Mouse (Mus musculus) stomach, embryonic 15.5 days (tissue): Measurements from ENCODE around the gene 4930407I10Rik. TPM values are rescaled to one million over a fixed set of nuclear protein-coding genes. Genes with fewer than 3 reads are reported as not detected.

Source experiments
- ATAC-seq: fragments of 200-750 bp; cut with Nextera tagmentation; 2 replicates; pipeline ENCODE4 v1.8.0; 2017; ENCODE audit warnings: low read depth, moderate number of reproducible peaks, moderate TSS enrichment; ENCODE audit not compliant: insufficient read depth, low FRiP score
- H3K27ac ChIP-seq: fragments of 300-500 bp; sonication (generic); 2 replicates; pipeline ENCODE4 v1.5.1; 2015; ENCODE audit warnings: mild to moderate bottlenecking, inconsistent platforms
- H3K27me3 ChIP-seq: fragments of 300-500 bp; sonication (generic); replicated peaks from 2 replicates; pipeline ENCODE4 v1.6.1; 2015; ENCODE audit warnings: inconsistent platforms
- H3K36me3 ChIP-seq: fragments of 300-500 bp; sonication (generic); 2 replicates; pipeline ENCODE4 v1.6.1; 2015; ENCODE audit warnings: inconsistent platforms
- H3K4me1 ChIP-seq: fragments of 300-500 bp; sonication (generic); 2 replicates; pipeline ENCODE4 v1.6.1; 2015; ENCODE audit warnings: inconsistent platforms
- H3K4me2 ChIP-seq: fragments of 300-500 bp; sonication (generic); 2 replicates; pipeline ENCODE4 v1.6.1; 2015; ENCODE audit warnings: mild to moderate bottlenecking, inconsistent platforms
- H3K4me3 ChIP-seq: fragments of 300-500 bp; sonication (generic); replicated peaks from 2 replicates; pipeline ENCODE4 v1.5.1; 2015; ENCODE audit warnings: inconsistent platforms
- H3K9ac ChIP-seq: fragments of 300-500 bp; sonication (generic); 2 replicates; pipeline ENCODE4 v1.6.1; 2015; ENCODE audit warnings: inconsistent platforms
- H3K9me3 ChIP-seq: fragments of 300-500 bp; sonication (generic); 2 replicates; pipeline ENCODE4 v1.6.1; 2016; ENCODE audit warnings: inconsistent platforms
- WGBS: fragments of 180-500 bp; shearing (Covaris S2); methylation state at CpG from one replicate; pipeline ENCODE4 v1.1.7; 2015; 5-methylcytosine and 5-hydroxymethylcytosine counted together
- polyA plus RNA-seq: library from polyadenylated mRNA; unstranded; fragments of >200 nt; fragmentation: Nextera tagmentation; extraction: Ambion mirVana; gene quantifications from 2 replicates; pipeline ENCODE4 v1.2.1, GENCODE M21; 2015

4930407I10Rik gene
- polyA plus RNA-seq, 1 experiment from 2014 or later = not detected

DNA sequence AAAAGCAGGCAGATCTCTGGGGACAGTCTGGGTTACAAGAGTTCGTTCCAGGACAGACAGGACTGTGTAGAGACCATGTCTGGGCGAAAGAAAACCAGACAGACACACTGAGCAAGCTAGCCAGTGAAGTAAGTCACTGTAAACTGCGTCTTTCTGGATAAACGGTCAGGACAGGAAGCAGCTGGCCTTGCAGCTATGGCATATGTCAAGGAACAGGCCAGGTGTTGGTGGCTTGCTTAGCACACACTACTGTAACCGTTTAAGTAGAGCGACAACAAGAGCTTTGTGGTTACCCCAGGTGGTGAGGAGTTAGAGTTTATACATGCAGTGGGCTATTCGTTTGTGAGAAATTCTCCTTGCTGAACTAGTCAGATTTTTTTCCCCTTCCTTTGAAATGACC, 31.2 kb upstream of the 4930407I10Rik start:
- H3K36me3 ChIP-seq = peaks cover 43% of the 10 kb centered on the region

DNA sequence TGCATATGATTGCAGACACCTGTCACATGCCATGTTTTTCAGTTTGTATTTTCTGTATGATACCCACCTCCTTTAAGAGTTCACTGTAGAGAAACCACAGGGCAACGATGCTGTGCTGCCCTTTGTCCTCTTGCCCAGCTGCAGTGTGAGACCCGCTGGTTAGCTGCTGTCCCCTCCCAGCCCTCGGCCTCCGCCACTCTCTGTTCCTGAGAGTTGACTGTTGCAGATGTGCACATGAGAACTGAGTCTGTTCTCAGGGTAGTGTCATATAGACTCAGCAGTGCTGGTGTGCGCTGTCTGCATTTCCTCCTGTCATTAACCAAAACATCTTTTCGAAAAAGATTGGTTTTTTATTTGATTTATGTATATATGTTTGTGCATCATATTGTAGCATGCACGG, 26.6 kb upstream of the 4930407I10Rik start:
- Histone ChIP-seq H3K9me3 (no peaks in the 10 kb centered on the region), H3K4me3 (no peak overlapping the region), H3K27me3 (no peaks in the 10 kb centered on the region), H3K36me3 (peaks cover 24% of the 10 kb centered on the region), H3K4me1 (no peaks in the 10 kb centered on the region), H3K27ac (no peak overlapping the region), H3K4me2 (no peak overlapping the region), H3K9ac (no peak overlapping the region)
- no peak for ATAC-seq
- 93% methylated on average over 7 of the region's 7 CpGs for WGBS

More for the DNA sequence above, 31.2 kb upstream of the 4930407I10Rik start:
- H3K4me2 ChIP-seq = no peak overlapping the region
- H3K4me3 ChIP-seq = no peak overlapping the region
- H3K27me3 ChIP-seq = no peaks in the 10 kb centered on the region
- 79% methylated on average over 7 of the region's 7 CpGs for WGBS
- H3K9me3 ChIP-seq = no peaks in the 10 kb centered on the region
- H3K4me1 ChIP-seq = no peaks in the 10 kb centered on the region
- H3K27ac ChIP-seq = no peak overlapping the region
- ATAC-seq = no peak
- no peak overlapping the region for H3K9ac ChIP-seq

GRCm38 (mm10) chr15:82033762-82034161, 25.2 kb upstream of the 4930407I10Rik start, which contains the start of gene Desi1:
Desi1 (minus strand) TSS chr15:82033862.
- Histone ChIP-seq H3K4me2 (no peak within 1 kb of the TSS), H3K27ac (no peak within 1 kb of the TSS), H3K27me3 (no peaks in the 10 kb centered on the region), H3K4me3 (no peak within 1 kb of the TSS), H3K36me3 (peaks cover 29% of the 10 kb centered on the region), H3K9me3 (no peaks in the 10 kb centered on the region), H3K9ac (no peak within 1 kb of the TSS), H3K4me1 (no peaks in the 10 kb centered on the region)
- WGBS = 91% methylated on average over 4 of the region's 4 CpGs
- ATAC-seq = no peak

DNA sequence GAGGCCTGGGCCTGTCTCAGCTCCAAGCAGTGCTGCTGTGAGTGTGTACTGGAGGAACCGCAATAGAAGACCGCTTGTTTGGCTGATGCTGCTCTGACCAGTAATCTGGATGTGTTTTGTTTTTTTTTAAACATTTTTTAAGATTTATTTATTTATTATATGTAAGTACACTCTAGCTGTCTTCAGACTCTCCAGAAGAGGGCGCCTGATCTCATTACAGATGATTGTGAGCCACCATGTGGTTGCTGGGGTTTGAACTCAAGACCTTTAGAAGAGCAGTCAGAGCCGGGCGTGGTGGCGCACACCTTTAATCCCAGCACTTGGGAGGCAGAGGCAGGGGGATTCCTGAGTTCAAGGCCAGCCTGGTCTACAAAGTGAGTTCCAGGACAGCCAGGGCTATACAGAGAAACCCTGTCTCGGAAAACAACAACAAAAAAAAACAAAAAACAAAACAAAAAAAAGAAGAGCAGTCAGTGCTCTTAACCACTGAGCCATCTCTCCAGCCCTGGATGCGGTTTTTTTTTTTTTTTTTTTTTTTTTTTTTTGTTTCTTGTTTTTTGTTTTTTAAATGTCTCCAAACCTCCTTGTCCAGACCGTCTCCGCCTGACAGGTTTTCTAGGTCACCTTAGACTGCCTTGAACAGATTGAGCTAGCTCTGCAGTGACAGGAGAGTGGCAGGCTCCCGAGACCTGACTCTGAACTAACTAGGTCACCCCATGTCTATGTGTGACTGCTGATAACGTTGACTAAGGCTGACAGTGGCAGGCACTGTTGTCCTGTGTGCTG, 22.9 kb upstream of the 4930407I10Rik start:
- WGBS = 81% methylated on average over 12 of the region's 12 CpGs
- H3K4me2 ChIP-seq = no peak overlapping the region
- no peak for ATAC-seq
- H3K4me1 ChIP-seq = no peaks in the 10 kb centered on the region
- H3K9ac ChIP-seq = no peak overlapping the region
- no peaks in the 10 kb centered on the region for H3K27me3 ChIP-seq
- no peak overlapping the region for H3K27ac ChIP-seq
- H3K9me3 ChIP-seq = no peaks in the 10 kb centered on the region
- H3K4me3 ChIP-seq = no peak overlapping the region
- H3K36me3 ChIP-seq = peaks cover 41% of the 10 kb centered on the region

DNA sequence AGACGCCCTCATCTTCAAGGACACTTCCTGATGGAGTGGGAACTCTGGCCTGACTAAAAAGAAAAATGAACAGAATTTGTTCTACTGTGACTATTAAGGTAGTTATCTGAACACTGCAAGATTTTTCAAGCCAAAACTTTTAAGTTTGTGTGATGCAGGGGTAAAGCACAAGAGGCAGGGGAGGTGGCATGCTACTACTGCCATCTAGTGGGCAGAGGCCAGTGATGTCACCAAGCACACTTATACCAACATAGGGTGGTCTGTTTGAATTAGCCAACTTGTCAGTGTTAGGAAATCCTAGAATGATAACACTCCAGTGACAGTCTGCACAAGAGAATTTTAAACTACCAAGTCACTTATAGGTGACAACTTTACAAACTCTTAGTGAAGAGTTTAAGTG, 18.3 kb upstream of the 4930407I10Rik start:
- no peak for ATAC-seq

DNA sequence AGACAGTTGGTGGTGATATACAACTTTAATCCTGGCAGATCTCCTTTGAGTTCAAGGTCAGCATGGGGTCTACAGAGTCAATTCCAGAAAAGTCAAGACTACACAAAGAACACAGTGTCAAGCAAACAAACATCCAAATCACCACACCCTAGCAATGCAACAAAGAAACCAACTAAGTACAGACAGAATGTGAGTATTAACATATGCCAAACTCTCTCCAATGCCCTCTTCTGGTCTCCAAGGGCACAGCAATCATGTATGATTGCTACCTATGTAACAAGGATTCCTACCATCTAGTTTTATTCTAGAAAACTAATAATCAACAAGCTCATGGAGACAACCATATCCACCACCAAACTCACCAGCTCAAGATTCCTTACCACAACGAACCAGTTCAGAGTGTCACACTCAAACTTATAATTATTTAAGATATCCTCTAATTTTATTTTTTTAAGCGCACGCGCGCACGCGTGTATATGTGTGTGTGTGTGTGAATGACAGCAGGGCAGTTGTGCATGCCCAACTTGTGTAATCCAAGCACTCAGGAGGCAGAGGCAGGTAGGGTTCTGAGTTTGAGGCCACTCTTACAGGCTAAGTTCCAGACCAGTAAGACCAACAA, 14.7 kb upstream of the 4930407I10Rik start:
- 98% methylated on average over 7 of the region's 7 CpGs for WGBS
- peaks cover 25% of the 10 kb centered on the region for H3K36me3 ChIP-seq
- no peak overlapping the region for H3K9ac ChIP-seq
- peaks cover 9% of the 10 kb centered on the region; the same call in 1 of the 2 replicates for H3K4me1 ChIP-seq
- no peaks in the 10 kb centered on the region for H3K9me3 ChIP-seq
- no peak overlapping the region for H3K4me3 ChIP-seq
- H3K4me2 ChIP-seq = no peak overlapping the region
- no peak overlapping the region for H3K27ac ChIP-seq
- H3K27me3 ChIP-seq = no peaks in the 10 kb centered on the region
- no peak for ATAC-seq

More for the DNA sequence above, 18.3 kb upstream of the 4930407I10Rik start:
- Histone ChIP-seq H3K36me3 (peaks cover 43% of the 10 kb centered on the region), H3K4me3 (no peak overlapping the region), H3K9me3 (no peaks in the 10 kb centered on the region), H3K4me2 (no peak overlapping the region), H3K27me3 (no peaks in the 10 kb centered on the region), H3K4me1 (no peaks in the 10 kb centered on the region; the same call in 1 of the 2 replicates), H3K27ac (no peak overlapping the region), H3K9ac (no peak overlapping the region)
- WGBS = 95% methylated on average over 1 of the region's 1 CpGs

GRCm38 (mm10) chr15:82046246-82046891, 12.6 kb upstream of the 4930407I10Rik start:
- no peaks in the 10 kb centered on the region for H3K27me3 ChIP-seq
- peak overlapping the region; percentile 94 for H3K27ac ChIP-seq
- 1% methylated on average over 26 of the region's 26 CpGs for WGBS

DNA sequence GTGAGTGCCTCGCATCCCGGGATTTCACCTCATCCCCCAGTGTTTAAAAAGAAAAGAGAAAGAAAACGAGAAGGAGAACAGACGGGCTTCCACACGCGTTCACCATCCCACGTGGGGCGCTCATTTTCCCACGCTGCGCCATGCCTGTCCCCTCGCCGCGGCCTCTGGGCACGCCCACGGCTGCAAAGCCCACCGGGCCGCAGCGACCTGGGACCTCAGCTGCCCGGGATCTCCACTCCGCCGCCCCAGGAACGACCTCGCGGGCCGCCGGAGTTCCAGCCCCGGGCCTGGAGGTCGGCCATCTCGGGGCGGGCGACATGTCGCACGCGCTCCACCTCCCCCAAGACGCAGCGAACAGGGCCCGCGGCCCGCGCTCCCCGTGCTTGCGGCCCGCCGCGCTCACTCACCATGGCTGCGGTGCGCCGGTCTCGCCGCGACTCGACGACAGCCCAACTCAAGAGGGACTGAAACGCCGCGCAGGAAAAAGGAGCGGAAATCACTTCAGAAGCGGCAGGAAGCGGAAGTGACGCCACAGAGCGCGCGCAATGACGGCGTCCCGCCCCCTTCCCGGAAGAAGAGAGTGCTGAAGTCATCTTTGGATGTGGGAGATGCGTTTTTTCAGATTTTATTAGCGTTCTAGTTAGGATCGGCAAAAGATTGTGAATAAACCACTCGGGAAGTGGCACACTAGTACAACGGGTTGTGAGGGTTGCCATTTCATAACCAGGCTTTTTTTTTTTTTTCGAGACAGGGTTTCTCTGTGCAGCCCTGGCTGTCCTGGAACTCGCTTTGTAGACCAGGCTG, 11.7 kb upstream of the 4930407I10Rik start, which contains the start of gene Snu13:
Gene Snu13 (minus strand): TSS at position 519 of the 804 bp plus-strand sequence.
- Histone ChIP-seq H3K4me1 (peaks cover 9% of the 10 kb centered on the region; the same call in 1 of the 2 replicates), H3K27me3 (no peaks in the 10 kb centered on the region), H3K9me3 (no peaks in the 10 kb centered on the region), H3K4me3 (peak within 1 kb of the TSS; percentile 100), H3K27ac (peak within 1 kb of the TSS; percentile 94), H3K4me2 (peak within 1 kb of the TSS; percentile 85), H3K36me3 (peaks cover 11% of the 10 kb centered on the region), H3K9ac (peak within 1 kb of the TSS; percentile 99)
- WGBS = under 1% methylated on average over 74 of the region's 74 CpGs
- peak; percentile 84 for ATAC-seq

More at GRCm38 (mm10) chr15:82046246-82046891, 12.6 kb upstream of the 4930407I10Rik start:
- ATAC-seq = peak; percentile 40; the same call in 1 of the 2 replicates
- peak overlapping the region; percentile 100 for H3K4me3 ChIP-seq
- peak overlapping the region; percentile 99 for H3K9ac ChIP-seq
- peak overlapping the region; percentile 85 for H3K4me2 ChIP-seq
- peaks cover 9% of the 10 kb centered on the region; the same call in 1 of the 2 replicates for H3K4me1 ChIP-seq
- H3K9me3 ChIP-seq = no peaks in the 10 kb centered on the region
- H3K36me3 ChIP-seq = peaks cover 11% of the 10 kb centered on the region

DNA sequence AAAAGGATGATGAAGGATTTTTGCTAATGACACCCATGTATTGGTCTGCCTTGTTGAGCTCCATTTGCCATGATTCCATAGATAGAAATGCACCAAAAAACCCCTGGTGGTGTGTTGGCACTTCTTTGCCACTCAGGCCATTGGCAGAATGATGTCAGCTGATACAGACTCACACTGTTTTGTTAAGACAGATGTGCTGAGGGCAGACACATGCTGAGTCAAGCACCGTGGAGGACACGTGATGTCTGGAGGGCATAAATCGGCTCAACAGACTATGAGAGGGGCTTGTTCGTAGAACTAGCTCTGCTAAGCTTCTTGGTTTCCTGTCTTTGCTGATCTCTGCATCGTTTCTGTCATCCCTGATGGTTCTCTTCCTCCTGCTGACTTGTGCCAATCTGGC, 6.4 kb upstream of the 4930407I10Rik start:
- H3K9me3 ChIP-seq = no peaks in the 10 kb centered on the region
- H3K27ac ChIP-seq = no peak overlapping the region
- no peak overlapping the region for H3K9ac ChIP-seq
- ATAC-seq = no peak
- H3K27me3 ChIP-seq = no peaks in the 10 kb centered on the region
- H3K4me2 ChIP-seq = no peak overlapping the region
- 58% methylated on average over 5 of the region's 5 CpGs for WGBS
- H3K4me1 ChIP-seq = no peaks in the 10 kb centered on the region
- no peak overlapping the region for H3K4me3 ChIP-seq
- H3K36me3 ChIP-seq = no peaks in the 10 kb centered on the region

DNA sequence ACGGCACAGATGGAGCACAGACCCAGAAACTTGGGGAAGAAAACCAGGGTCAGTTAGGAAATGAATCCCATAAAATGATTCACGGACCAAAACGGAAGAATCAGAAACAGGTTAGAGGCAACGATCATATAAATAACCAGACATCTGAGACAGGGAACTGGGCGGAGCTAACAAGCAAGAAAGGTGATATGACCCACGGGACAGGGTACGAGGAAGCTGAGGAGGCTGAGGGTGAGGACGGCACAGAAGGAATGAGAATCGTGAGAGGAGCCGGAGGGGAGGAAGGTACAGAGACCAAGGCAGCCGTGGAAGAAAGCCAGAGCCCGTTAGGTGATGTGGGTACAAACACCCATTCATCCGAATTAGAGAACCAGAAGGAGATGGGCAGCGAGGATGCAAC, 5.0 kb downstream of the 4930407I10Rik start:
- no peak overlapping the region for H3K9ac ChIP-seq
- H3K9me3 ChIP-seq = no peaks in the 10 kb centered on the region
- no peaks in the 10 kb centered on the region for H3K4me1 ChIP-seq
- H3K4me3 ChIP-seq = no peak overlapping the region
- ATAC-seq = no peak
- no peaks in the 10 kb centered on the region for H3K36me3 ChIP-seq
- H3K27me3 ChIP-seq = peaks cover 20% of the 10 kb centered on the region
- H3K4me2 ChIP-seq = no peak overlapping the region
- H3K27ac ChIP-seq = no peak overlapping the region
- 56% methylated on average over 14 of the region's 14 CpGs for WGBS

GRCm38 (mm10) chr15:82065511-82065910, 6.6 kb downstream of the 4930407I10Rik start:
- 14% methylated on average over 7 of the region's 7 CpGs for WGBS
- Histone ChIP-seq H3K27ac (no peak overlapping the region), H3K9me3 (no peaks in the 10 kb centered on the region), H3K4me1 (peaks cover 5% of the 10 kb centered on the region; the same call in 1 of the 2 replicates), H3K9ac (no peak overlapping the region), H3K4me3 (no peak overlapping the region), H3K36me3 (no peaks in the 10 kb centered on the region), H3K27me3 (peaks cover 34% of the 10 kb centered on the region), H3K4me2 (no peak overlapping the region)
- ATAC-seq = peak; percentile 50; the same call in 1 of the 2 replicates
